Mouse (Mus musculus): ENCODE measurements around the gene Olfr186. TPM values are rescaled to one million over a fixed set of nuclear protein-coding genes. Genes with fewer than 3 reads are reported as not detected.

The Olfr186 gene
- polyA plus RNA-seq, 1 experiment from 2014 or later: not detected

Other genes with a start within 250 kb of the Olfr186 start
- gene Olfr173, start 230.0 kb downstream of the Olfr186 start, polyA plus RNA-seq (2015; fragmentation: Nextera tagmentation; extraction: Ambion mirVana): not detected in 2 replicates
- gene Olfr175-ps1, start 203.5 kb downstream of the Olfr186 start, polyA plus RNA-seq (2015; fragmentation: Nextera tagmentation; extraction: Ambion mirVana): not detected in 2 replicates
- gene Olfr177, start 155.5 kb downstream of the Olfr186 start, polyA plus RNA-seq (2015; fragmentation: Nextera tagmentation; extraction: Ambion mirVana): not detected in 2 replicates
- gene Olfr178, start 138.2 kb downstream of the Olfr186 start, polyA plus RNA-seq (2015; fragmentation: Nextera tagmentation; extraction: Ambion mirVana): not detected in 2 replicates
- gene Olfr181, start 101.5 kb downstream of the Olfr186 start, polyA plus RNA-seq (2015; fragmentation: Nextera tagmentation; extraction: Ambion mirVana): not detected in 2 replicates
- gene Olfr180, start 100.9 kb downstream of the Olfr186 start, polyA plus RNA-seq (2015; fragmentation: Nextera tagmentation; extraction: Ambion mirVana): not detected in 2 replicates
- gene Olfr183, start 34.9 kb downstream of the Olfr186 start, polyA plus RNA-seq (2015; fragmentation: Nextera tagmentation; extraction: Ambion mirVana): not detected in 2 replicates
- gene Olfr187, start 9.5 kb upstream of the Olfr186 start, polyA plus RNA-seq (2015; fragmentation: Nextera tagmentation; extraction: Ambion mirVana): not detected in 2 replicates
- not detected in 2 replicates for gene Olfr190, start 47.7 kb upstream of the Olfr186 start, polyA plus RNA-seq (2015; fragmentation: Nextera tagmentation; extraction: Ambion mirVana)
- not detected in 2 replicates for gene Olfr191, start 59.5 kb upstream of the Olfr186 start, polyA plus RNA-seq (2015; fragmentation: Nextera tagmentation; extraction: Ambion mirVana)
- not detected in 2 replicates for gene Olfr193, start 81.6 kb upstream of the Olfr186 start, polyA plus RNA-seq (2015; fragmentation: Nextera tagmentation; extraction: Ambion mirVana)
- gene Olfr194, start 90.8 kb upstream of the Olfr186 start, polyA plus RNA-seq (2015; fragmentation: Nextera tagmentation; extraction: Ambion mirVana): not detected in 2 replicates
- not detected in 2 replicates for gene Olfr195, start 116.8 kb upstream of the Olfr186 start, polyA plus RNA-seq (2015; fragmentation: Nextera tagmentation; extraction: Ambion mirVana)
- not detected in 2 replicates for gene Olfr196, start 140.2 kb upstream of the Olfr186 start, polyA plus RNA-seq (2015; fragmentation: Nextera tagmentation; extraction: Ambion mirVana)
- gene Olfr198, start 173.2 kb upstream of the Olfr186 start, polyA plus RNA-seq (2015; fragmentation: Nextera tagmentation; extraction: Ambion mirVana): not detected in 2 replicates
- not detected in 2 replicates for gene Olfr199, start 189.5 kb upstream of the Olfr186 start, polyA plus RNA-seq (2015; fragmentation: Nextera tagmentation; extraction: Ambion mirVana)
- gene Olfr201, start 242.3 kb upstream of the Olfr186 start, polyA plus RNA-seq (2015; fragmentation: Nextera tagmentation; extraction: Ambion mirVana): not detected in 2 replicates

Measured in hindbrain, embryonic 15.5 days (tissue).